Mouse (Mus musculus) lung, postnatal 25 days (tissue): ENCODE data around the gene Morc3.
A peak's percentile ranks its signal among the peaks of the same experiment; 100 is the strongest.
"Not testable (repeated sequence)": the region's sequence is repeated elsewhere in the genome, so short reads cannot be mapped to it uniquely, and the experiment has no call there.

Experiments used
- DNase-seq: peaks from one replicate; pipeline ENCODE4 v3.0.0; 2022; ENCODE audit warnings: low spot score

The Morc3 gene

GRCm38 (mm10) chr16:93818691-93819324 lies 13.1 kb upstream of the Morc3 start:
- DNase-seq: no peak

GRCm38 (mm10) chr16:93819325-93819696 lies 12.6 kb upstream of the Morc3 start:
- no peak for DNase-seq

GRCm38 (mm10) chr16:93820040-93820439 lies 11.9 kb upstream of the Morc3 start:
- DNase-seq: no peak

- DNase-seq: no peak
These were observed 10.2 kb upstream of the Morc3 start for GRCm38 (mm10) chr16:93821706-93822105.

GRCm38 (mm10) chr16:93822433-93823225 lies 9.3 kb upstream of the Morc3 start:
- DNase-seq: not testable (repeated sequence)

- no peak for DNase-seq
These were observed 7.1 kb upstream of the Morc3 start for GRCm38 (mm10) chr16:93824799-93825198.

- DNase-seq: no peak
These were observed 6.5 kb upstream of the Morc3 start for GRCm38 (mm10) chr16:93825463-93825862.

GRCm38 (mm10) chr16:93826054-93826453 lies 5.9 kb upstream of the Morc3 start:
- no peak for DNase-seq

GRCm38 (mm10) chr16:93826478-93826877 lies 5.4 kb upstream of the Morc3 start:
- not testable (repeated sequence) for DNase-seq

- DNase-seq: no peak
These were observed 5.0 kb upstream of the Morc3 start for GRCm38 (mm10) chr16:93826909-93827308.

GRCm38 (mm10) chr16:93829526-93829925 lies 2.4 kb upstream of the Morc3 start:
- DNase-seq: no peak

GRCm38 (mm10) chr16:93830071-93830470 lies 1.9 kb upstream of the Morc3 start:
- no peak for DNase-seq

GRCm38 (mm10) chr16:93830916-93831315 lies 1.0 kb upstream of the Morc3 start:
- DNase-seq: no peak

GRCm38 (mm10) chr16:93832451-93833276 lies 743 bp downstream of the Morc3 start:
- peak; percentile 54 for DNase-seq

GRCm38 (mm10) chr16:93833551-93833950 lies 1.6 kb downstream of the Morc3 start:
- DNase-seq: no peak

GRCm38 (mm10) chr16:93834076-93834475 lies 2.2 kb downstream of the Morc3 start:
- no peak for DNase-seq

- no peak for DNase-seq
These were observed 7.1 kb downstream of the Morc3 start for GRCm38 (mm10) chr16:93839049-93839448.

- no peak for DNase-seq
These were observed 18.6 kb downstream of the Morc3 start for GRCm38 (mm10) chr16:93850527-93850926.

- peak; percentile 9 for DNase-seq
These were observed 28.0 kb downstream of the Morc3 start for GRCm38 (mm10) chr16:93859967-93860366.

GRCm38 (mm10) chr16:93860686-93861085 lies 28.8 kb downstream of the Morc3 start:
- DNase-seq: peak; percentile 69

- DNase-seq: peak; percentile 9
These were observed 42.9 kb downstream of the Morc3 start for GRCm38 (mm10) chr16:93874841-93875240.

- no peak for DNase-seq
These were observed 45.9 kb downstream of the Morc3 start for GRCm38 (mm10) chr16:93877612-93878380.
